Mouse (Mus musculus) heart, embryonic 13.5 days (tissue): ENCODE measurements around the gene Frmd4b. TPM values are rescaled to one million over a fixed set of nuclear protein-coding genes. Genes with fewer than 3 reads are reported as not detected.
A peak's percentile ranks its signal among the peaks of the same experiment; 100 is the strongest.

Experiments
- ATAC-seq: fragments of 200-750 bp; cut with Nextera tagmentation; 2 replicates; pipeline ENCODE4 v1.8.0; 2017; ENCODE audit warnings: moderate TSS enrichment; ENCODE audit not compliant: insufficient number of reproducible peaks, low FRiP score, low TSS enrichment; ENCODE audit errors: extremely low read depth
- H3K27ac ChIP-seq: fragments of 300-500 bp; sonication (generic); replicated peaks from 2 replicates; pipeline ENCODE4 v1.5.1; 2015; ENCODE audit warnings: moderate library complexity, mild to moderate bottlenecking, inconsistent platforms
- H3K27me3 ChIP-seq: fragments of 300-500 bp; sonication (generic); replicated peaks from 2 replicates; pipeline ENCODE4 v1.6.1; 2015; ENCODE audit warnings: mild to moderate bottlenecking, inconsistent platforms
- H3K36me3 ChIP-seq: fragments of 300-500 bp; sonication (generic); 2 replicates; pipeline ENCODE4 v1.6.1; 2015; ENCODE audit warnings: mild to moderate bottlenecking, inconsistent platforms
- H3K4me1 ChIP-seq: fragments of 300-500 bp; sonication (generic); 2 replicates; pipeline ENCODE4 v1.6.1; 2015; ENCODE audit warnings: inconsistent platforms
- H3K4me2 ChIP-seq: fragments of 300-500 bp; sonication (generic); 2 replicates; pipeline ENCODE4 v1.6.1; 2015; ENCODE audit warnings: inconsistent platforms, mild to moderate bottlenecking, moderate library complexity
- H3K4me3 ChIP-seq: fragments of 300-500 bp; sonication (generic); 2 replicates; pipeline ENCODE4 v1.5.1; 2015; ENCODE audit warnings: moderate library complexity, mild to moderate bottlenecking, inconsistent platforms
- H3K9ac ChIP-seq: fragments of 300-500 bp; sonication (generic); 2 replicates; pipeline ENCODE4 v1.6.1; 2015; ENCODE audit warnings: inconsistent platforms, mild to moderate bottlenecking, moderate library complexity
- H3K9me3 ChIP-seq: fragments of 300-500 bp; sonication (generic); 2 replicates; pipeline ENCODE4 v1.6.1; 2016; ENCODE audit warnings: inconsistent platforms
- WGBS: fragments of 180-500 bp; shearing (Covaris S2); methylation state at CpG from one replicate; pipeline ENCODE4 v1.1.7; 2015; ENCODE audit warnings: mixed read lengths; 5-methylcytosine and 5-hydroxymethylcytosine counted together
- polyA plus RNA-seq: library from polyadenylated mRNA; unstranded; fragments of >200 nt; fragmentation: Nextera tagmentation; extraction: Ambion mirVana; gene quantifications from 2 replicates; pipeline ENCODE4 v1.2.1, GENCODE M21; 2015

The Frmd4b gene
- 13.3 and 14.6 TPM in 2 replicates for polyA plus RNA-seq

GRCm38 (mm10) chr6:97617266-97617743 is at the start of gene Frmd4b:
Frmd4b (minus strand) TSS chr6:97617541.
- peak within 1 kb of the TSS; percentile 92 for H3K4me2 ChIP-seq
- peak within 1 kb of the TSS; percentile 78 for H3K9ac ChIP-seq
- peak within 1 kb of the TSS; percentile 73 for H3K4me3 ChIP-seq
- H3K27ac ChIP-seq: peak within 1 kb of the TSS; percentile 62
- peak; percentile 61 for ATAC-seq
- peaks cover 28% of the 10 kb centered on the region for H3K4me1 ChIP-seq
- H3K27me3 ChIP-seq: peaks cover 30% of the 10 kb centered on the region
- H3K9me3 ChIP-seq: no peaks in the 10 kb centered on the region
- no peaks in the 10 kb centered on the region for H3K36me3 ChIP-seq
- under 1% methylated on average over 42 of the region's 42 CpGs for WGBS

DNA sequence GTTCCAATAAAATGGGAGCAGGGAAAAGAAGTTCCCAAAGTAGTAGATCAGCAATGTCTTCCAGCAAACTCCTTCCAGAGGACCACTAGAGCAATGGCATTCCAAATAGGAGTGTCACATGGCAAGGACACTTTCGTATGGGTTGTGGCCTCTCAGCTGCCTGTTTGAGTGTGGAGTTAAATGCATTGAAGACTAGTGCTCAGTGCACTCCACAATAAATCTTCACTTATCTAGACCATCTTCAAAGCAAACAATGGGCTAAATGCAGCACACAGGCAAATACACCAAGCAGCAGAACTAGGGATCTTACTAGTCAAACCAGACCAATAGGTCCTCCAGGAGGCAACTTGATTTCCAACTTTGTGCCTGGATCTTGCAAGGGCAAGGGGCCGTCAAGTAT is 49.1 kb upstream of the Frmd4b start:
- Histone ChIP-seq H3K9ac (no peak overlapping the region), H3K27me3 (no peaks in the 10 kb centered on the region), H3K4me2 (no peak overlapping the region), H3K36me3 (no peaks in the 10 kb centered on the region), H3K4me1 (no peaks in the 10 kb centered on the region), H3K4me3 (no peak overlapping the region), H3K27ac (no peak overlapping the region), H3K9me3 (no peaks in the 10 kb centered on the region)
- 29% methylated on average over 2 of the region's 2 CpGs for WGBS
- no peak for ATAC-seq

- Histone ChIP-seq H3K36me3 (no peaks in the 10 kb centered on the region), H3K27me3 (no peaks in the 10 kb centered on the region), H3K9me3 (peaks cover 5% of the 10 kb centered on the region), H3K4me2 (no peak overlapping the region), H3K9ac (no peak overlapping the region), H3K4me3 (no peak overlapping the region), H3K27ac (no peak overlapping the region), H3K4me1 (no peaks in the 10 kb centered on the region)
- no peak for ATAC-seq
- 73% methylated on average over 6 of the region's 6 CpGs for WGBS
These were observed 41.6 kb upstream of the Frmd4b start for GRCm38 (mm10) chr6:97658921-97659320.

DNA sequence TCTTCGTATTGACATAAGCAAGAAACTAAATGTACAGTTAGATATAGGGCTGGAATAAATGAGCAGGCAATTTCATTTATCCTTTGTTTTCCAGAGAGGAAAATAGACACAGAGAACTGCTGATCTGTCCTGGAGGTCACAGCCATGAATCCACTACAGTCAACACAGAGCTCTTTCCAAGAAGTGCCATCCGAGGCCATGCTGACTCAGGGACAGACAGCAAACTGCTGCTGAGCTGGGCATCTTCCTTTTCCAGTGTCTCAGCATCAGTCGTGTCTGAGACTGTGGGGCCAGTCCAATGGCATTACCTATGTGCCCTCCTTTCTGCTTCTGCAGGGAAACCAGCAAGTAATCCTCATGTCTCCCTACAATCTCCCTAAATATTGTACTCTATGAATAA is 38.6 kb upstream of the Frmd4b start:
- H3K27ac ChIP-seq: no peak overlapping the region
- no peak overlapping the region for H3K4me3 ChIP-seq
- H3K36me3 ChIP-seq: no peaks in the 10 kb centered on the region
- H3K9me3 ChIP-seq: peaks cover 5% of the 10 kb centered on the region
- no peak overlapping the region for H3K9ac ChIP-seq
- no peaks in the 10 kb centered on the region for H3K4me1 ChIP-seq
- H3K27me3 ChIP-seq: no peaks in the 10 kb centered on the region
- ATAC-seq: no peak
- H3K4me2 ChIP-seq: no peak overlapping the region
- 74% methylated on average over 3 of the region's 3 CpGs for WGBS

GRCm38 (mm10) chr6:97647501-97647900 is 30.2 kb upstream of the Frmd4b start:
- no peaks in the 10 kb centered on the region for H3K36me3 ChIP-seq
- no peak for ATAC-seq
- no peak overlapping the region for H3K27ac ChIP-seq
- no peaks in the 10 kb centered on the region for H3K27me3 ChIP-seq
- no peaks in the 10 kb centered on the region for H3K9me3 ChIP-seq
- no peak overlapping the region for H3K4me2 ChIP-seq
- WGBS: 89% methylated on average over 14 of the region's 14 CpGs
- no peak overlapping the region for H3K9ac ChIP-seq
- no peak overlapping the region for H3K4me3 ChIP-seq
- H3K4me1 ChIP-seq: no peaks in the 10 kb centered on the region

GRCm38 (mm10) chr6:97623330-97623729 is 6.0 kb upstream of the Frmd4b start:
- Histone ChIP-seq H3K36me3 (no peaks in the 10 kb centered on the region), H3K4me1 (no peaks in the 10 kb centered on the region), H3K9me3 (no peaks in the 10 kb centered on the region), H3K27ac (no peak overlapping the region), H3K4me3 (no peak overlapping the region), H3K27me3 (peaks cover 5% of the 10 kb centered on the region; the same call in 1 of the 2 replicates), H3K4me2 (no peak overlapping the region), H3K9ac (no peak overlapping the region)
- 55% methylated on average over 9 of the region's 9 CpGs for WGBS
- no peak for ATAC-seq

DNA sequence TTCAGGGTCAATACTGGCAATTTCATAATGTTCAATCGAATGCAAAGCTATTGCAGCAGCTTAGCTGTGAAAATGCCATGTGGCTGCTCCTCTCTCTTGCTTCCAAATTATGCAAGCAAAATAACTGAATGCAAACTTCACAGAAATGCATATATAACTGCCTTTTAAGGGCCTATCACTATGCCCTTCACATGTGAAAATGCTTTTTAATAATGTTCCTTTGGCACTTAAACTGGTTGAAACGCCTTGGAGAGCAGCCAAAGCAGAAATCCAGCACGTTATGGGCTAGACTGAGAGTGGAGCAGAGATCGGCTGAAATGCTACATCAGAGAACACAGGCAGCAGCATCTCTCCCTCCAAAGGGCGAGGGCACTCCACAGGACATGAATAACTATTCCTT is 4.9 kb upstream of the Frmd4b start:
- 46% methylated on average over 5 of the region's 5 CpGs for WGBS
- Histone ChIP-seq H3K4me3 (no peak overlapping the region), H3K4me1 (peaks cover 5% of the 10 kb centered on the region; the same call in 1 of the 2 replicates), H3K36me3 (no peaks in the 10 kb centered on the region), H3K27ac (no peak overlapping the region), H3K4me2 (no peak overlapping the region), H3K9me3 (no peaks in the 10 kb centered on the region), H3K27me3 (peaks cover 12% of the 10 kb centered on the region), H3K9ac (no peak overlapping the region)
- ATAC-seq: no peak

- Histone ChIP-seq H3K9ac (peak overlapping the region; percentile 78), H3K4me2 (peak overlapping the region; percentile 92), H3K9me3 (no peaks in the 10 kb centered on the region), H3K27me3 (peaks cover 30% of the 10 kb centered on the region), H3K36me3 (no peaks in the 10 kb centered on the region), H3K27ac (no peak overlapping the region), H3K4me3 (peak overlapping the region; percentile 73), H3K4me1 (peaks cover 28% of the 10 kb centered on the region)
- WGBS: 23% methylated on average over 7 of the region's 7 CpGs
- no peak for ATAC-seq
These were observed 433 bp upstream of the Frmd4b start for GRCm38 (mm10) chr6:97617774-97618173.

DNA sequence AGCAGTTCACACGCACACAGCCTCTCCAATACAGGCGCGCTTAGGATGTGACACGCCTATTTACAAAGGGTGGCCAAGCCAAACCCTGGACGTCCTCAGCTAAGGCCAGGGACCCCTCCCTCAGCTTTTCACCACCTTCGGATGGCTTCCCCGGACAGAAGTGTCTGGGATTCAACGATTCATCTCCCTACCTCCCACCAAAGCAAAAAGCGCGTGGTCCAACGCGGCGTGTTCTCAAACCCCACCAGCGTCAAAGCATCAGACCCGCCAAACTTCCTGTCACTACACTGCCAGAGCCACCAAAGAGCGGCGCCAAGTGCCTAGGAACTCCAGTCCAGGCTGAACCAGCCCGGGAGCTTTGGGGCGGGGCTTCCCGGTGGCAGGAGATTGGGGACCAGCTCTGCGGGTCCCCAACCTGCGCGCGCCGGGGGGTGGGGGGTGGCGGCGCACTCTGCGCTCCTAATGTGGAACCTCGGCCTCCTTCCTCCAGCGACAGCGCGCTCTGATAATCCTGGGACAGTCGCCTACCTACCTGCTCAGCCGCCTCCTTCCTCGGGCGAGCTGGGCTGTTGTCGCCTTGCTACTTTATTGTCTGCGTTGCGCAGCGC is 579 bp downstream of the Frmd4b start:
- H3K36me3 ChIP-seq: no peaks in the 10 kb centered on the region
- H3K9me3 ChIP-seq: no peaks in the 10 kb centered on the region
- H3K27me3 ChIP-seq: peaks cover 30% of the 10 kb centered on the region
- peaks cover 28% of the 10 kb centered on the region for H3K4me1 ChIP-seq
- no peak for ATAC-seq
- under 1% methylated on average over 40 of the region's 40 CpGs for WGBS
- peak overlapping the region; percentile 92 for H3K4me2 ChIP-seq
- peak overlapping the region; percentile 62 for H3K27ac ChIP-seq
- peak overlapping the region; percentile 73 for H3K4me3 ChIP-seq
- H3K9ac ChIP-seq: peak overlapping the region; percentile 78

- ATAC-seq: no peak
- Histone ChIP-seq H3K4me2 (peak overlapping the region; percentile 92), H3K4me1 (peaks cover 28% of the 10 kb centered on the region), H3K27me3 (peaks cover 30% of the 10 kb centered on the region), H3K9me3 (no peaks in the 10 kb centered on the region), H3K36me3 (no peaks in the 10 kb centered on the region), H3K9ac (peak overlapping the region; percentile 78), H3K4me3 (peak overlapping the region; percentile 73), H3K27ac (peak overlapping the region; percentile 62)
- 4% methylated on average over 16 of the region's 16 CpGs for WGBS
These were observed 1.4 kb downstream of the Frmd4b start for GRCm38 (mm10) chr6:97615901-97616461.

- H3K4me2 ChIP-seq: no peak overlapping the region
- no peak overlapping the region for H3K27ac ChIP-seq
- no peak overlapping the region for H3K9ac ChIP-seq
- H3K9me3 ChIP-seq: no peaks in the 10 kb centered on the region
- peaks cover 30% of the 10 kb centered on the region for H3K27me3 ChIP-seq
- H3K4me1 ChIP-seq: peaks cover 28% of the 10 kb centered on the region
- no peak overlapping the region for H3K4me3 ChIP-seq
- no peaks in the 10 kb centered on the region for H3K36me3 ChIP-seq
- no peak for ATAC-seq
These were observed 3.2 kb downstream of the Frmd4b start for GRCm38 (mm10) chr6:97614179-97614578.

DNA sequence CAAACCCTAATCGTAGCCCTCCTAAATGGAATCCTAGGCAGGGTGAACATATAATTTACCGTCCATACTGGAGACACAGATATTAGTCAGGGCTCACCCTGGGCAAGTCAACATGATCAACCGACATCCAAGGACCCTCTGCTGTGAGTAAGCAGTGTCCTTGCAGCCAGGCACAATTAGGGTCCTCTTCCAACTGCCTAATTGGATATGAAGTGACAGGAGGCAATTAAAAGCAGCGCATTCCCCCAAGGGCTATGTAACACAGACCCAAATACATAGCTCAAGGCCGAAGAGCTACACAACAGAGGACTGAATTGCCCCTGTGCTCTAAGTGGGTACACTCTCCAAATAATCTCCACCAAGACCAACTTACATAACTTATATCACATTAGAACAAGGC is 4.5 kb downstream of the Frmd4b start:
- Histone ChIP-seq H3K36me3 (no peaks in the 10 kb centered on the region), H3K9ac (no peak overlapping the region), H3K27me3 (peaks cover 22% of the 10 kb centered on the region), H3K9me3 (no peaks in the 10 kb centered on the region), H3K27ac (no peak overlapping the region), H3K4me3 (no peak overlapping the region), H3K4me1 (peaks cover 27% of the 10 kb centered on the region), H3K4me2 (no peak overlapping the region)
- 86% methylated on average over 5 of the region's 5 CpGs for WGBS
- ATAC-seq: no peak
